Mouse (Mus musculus) cerebellum, adult 9-10 months (tissue): ENCODE results near the gene Vmn2r59.
"Not testable (repeated sequence)": the region's sequence is repeated elsewhere in the genome, so short reads cannot be mapped to it uniquely, and the experiment has no call there.

Source experiments
- DNase-seq: peaks from one replicate; pipeline ENCODE4 v3.0.0; 2022

Vmn2r59 gene

GRCm38 (mm10) chr7:42058923-42059322 is at the start of gene Vmn2r59:
Vmn2r59 (minus strand) TSS chr7:42059023.
- DNase-seq = no peak

DNA sequence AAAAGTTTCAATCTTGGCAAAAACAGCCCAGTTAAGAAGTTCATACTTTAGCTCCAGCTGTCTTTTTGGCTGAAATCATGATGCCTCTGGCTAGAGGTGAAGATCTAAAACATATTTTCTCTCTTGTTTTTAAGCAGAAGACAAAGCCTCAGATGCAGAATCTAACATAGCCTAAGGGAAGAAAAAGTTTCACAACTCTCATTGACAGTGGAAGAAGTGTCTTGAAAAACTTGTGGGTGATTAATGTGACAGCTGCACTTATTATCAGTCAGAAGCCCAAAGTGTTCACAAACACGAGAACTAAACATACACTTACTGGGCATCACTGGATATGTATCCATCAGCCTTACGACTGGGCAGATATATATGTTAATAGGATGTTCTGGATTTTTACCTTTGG is 48.6 kb upstream of the Vmn2r59 start, which contains the start of gene Vmn2r60:
TSS of gene Vmn2r60 (plus strand) at position 301 of the 400 bp plus-strand sequence.
- no peak for DNase-seq

GRCm38 (mm10) chr7:42107061-42107460 is 48.2 kb upstream of the Vmn2r59 start:
- DNase-seq = not testable (repeated sequence)
